Mouse (Mus musculus): ENCODE results near the gene Camk2b. TPM values are rescaled to one million over a fixed set of nuclear protein-coding genes. Genes with fewer than 3 reads are reported as not detected.

Gene Camk2b
- polyA plus RNA-seq, 1 experiment, result 6.2 TPM

GRCm38 (mm10) chr11:6064215-6065045 is 1.7 kb downstream of the Camk2b start:
- Histone ChIP-seq H3K4me1 (ENCODE audit: control insufficient read depth, insufficient read depth, low read length) (no peaks in the 10 kb centered on the region), H3K27ac (ENCODE audit: insufficient read depth, low read depth, low read length) (no peak overlapping the region), H3K27me3 (replicated peaks; ENCODE audit: control insufficient read depth, insufficient read depth, low read length) (peaks cover 2% of the 10 kb centered on the region; the same call in 1 of the 2 replicates), H3K36me3 (ENCODE audit: control insufficient read depth, insufficient read depth, low read length) (no peaks in the 10 kb centered on the region), H3K4me3 (ENCODE audit: insufficient read depth, low read depth, low read length) (no peak overlapping the region)
- 3% methylated on average over 30 of the region's 30 CpGs for WGBS
- TF ChIP-seq POLR2A (IDR thresholded peaks at IDR 0.05; ENCODE audit: low read depth, low read length) (no peak), CTCF (conservative IDR thresholded peaks at IDR 0.05; ENCODE audit: insufficient read depth, insufficient read length, low read depth, low read length) (no peak)
- DNase-seq, result no peak

GRCm38 (mm10) chr11:6063501-6064214 is 2.5 kb downstream of the Camk2b start:
- DNase-seq, result no peak
- Histone ChIP-seq H3K4me1 (ENCODE audit: control insufficient read depth, insufficient read depth, low read length) (no peaks in the 10 kb centered on the region), H3K27ac (ENCODE audit: insufficient read depth, low read depth, low read length) (no peak overlapping the region), H3K27me3 (replicated peaks; ENCODE audit: control insufficient read depth, insufficient read depth, low read length) (peaks cover 2% of the 10 kb centered on the region; the same call in 1 of the 2 replicates), H3K4me3 (ENCODE audit: insufficient read depth, low read depth, low read length) (no peak overlapping the region), H3K36me3 (ENCODE audit: control insufficient read depth, insufficient read depth, low read length) (no peaks in the 10 kb centered on the region)
- TF ChIP-seq CTCF (conservative IDR thresholded peaks at IDR 0.05; ENCODE audit: insufficient read depth, insufficient read length, low read depth, low read length), result no peak
- no peak for TF ChIP-seq POLR2A (IDR thresholded peaks at IDR 0.05; ENCODE audit: low read depth, low read length)
- 50% methylated on average over 17 of the region's 17 CpGs for WGBS

- Histone ChIP-seq H3K4me3 (ENCODE audit: insufficient read depth, low read depth, low read length) (no peak overlapping the region), H3K36me3 (ENCODE audit: control insufficient read depth, insufficient read depth, low read length) (no peaks in the 10 kb centered on the region), H3K27ac (ENCODE audit: insufficient read depth, low read depth, low read length) (no peak overlapping the region), H3K27me3 (replicated peaks; ENCODE audit: control insufficient read depth, insufficient read depth, low read length) (peaks cover 2% of the 10 kb centered on the region; the same call in 1 of the 2 replicates), H3K4me1 (ENCODE audit: control insufficient read depth, insufficient read depth, low read length) (no peaks in the 10 kb centered on the region)
- 85% methylated on average over 7 of the region's 7 CpGs for WGBS
- no peak for TF ChIP-seq POLR2A (IDR thresholded peaks at IDR 0.05; ENCODE audit: low read depth, low read length)
- TF ChIP-seq CTCF (conservative IDR thresholded peaks at IDR 0.05; ENCODE audit: insufficient read depth, insufficient read length, low read depth, low read length), result no peak
- no peak for DNase-seq
Measured at GRCm38 (mm10) chr11:6063065-6063464, 3.1 kb downstream of the Camk2b start.

GRCm38 (mm10) chr11:6062329-6062728 is 3.8 kb downstream of the Camk2b start:
- no peak for TF ChIP-seq CTCF (conservative IDR thresholded peaks at IDR 0.05; ENCODE audit: insufficient read depth, insufficient read length, low read depth, low read length)
- no peak for TF ChIP-seq POLR2A (IDR thresholded peaks at IDR 0.05; ENCODE audit: low read depth, low read length)
- H3K4me3 ChIP-seq (ENCODE audit: insufficient read depth, low read depth, low read length), result no peak overlapping the region
- DNase-seq, result no peak
- H3K27ac ChIP-seq (ENCODE audit: insufficient read depth, low read depth, low read length), result no peak overlapping the region
- H3K27me3 ChIP-seq (replicated peaks; ENCODE audit: control insufficient read depth, insufficient read depth, low read length), result peaks cover 2% of the 10 kb centered on the region; the same call in 1 of the 2 replicates
- H3K4me1 ChIP-seq (ENCODE audit: control insufficient read depth, insufficient read depth, low read length), result no peaks in the 10 kb centered on the region
- 89% methylated on average over 11 of the region's 11 CpGs for WGBS
- H3K36me3 ChIP-seq (ENCODE audit: control insufficient read depth, insufficient read depth, low read length), result no peaks in the 10 kb centered on the region

GRCm38 (mm10) chr11:6061891-6062290 is 4.3 kb downstream of the Camk2b start:
- peaks cover 2% of the 10 kb centered on the region; the same call in 1 of the 2 replicates for H3K27me3 ChIP-seq (replicated peaks; ENCODE audit: control insufficient read depth, insufficient read depth, low read length)
- no peaks in the 10 kb centered on the region for H3K4me1 ChIP-seq (ENCODE audit: control insufficient read depth, insufficient read depth, low read length)
- H3K4me3 ChIP-seq (ENCODE audit: insufficient read depth, low read depth, low read length), result no peak overlapping the region
- TF ChIP-seq POLR2A (IDR thresholded peaks at IDR 0.05; ENCODE audit: low read depth, low read length) (no peak), CTCF (conservative IDR thresholded peaks at IDR 0.05; ENCODE audit: insufficient read depth, insufficient read length, low read depth, low read length) (no peak)
- DNase-seq, result no peak
- H3K36me3 ChIP-seq (ENCODE audit: control insufficient read depth, insufficient read depth, low read length), result no peaks in the 10 kb centered on the region
- no peak overlapping the region for H3K27ac ChIP-seq (ENCODE audit: insufficient read depth, low read depth, low read length)
- WGBS, result 84% methylated on average over 5 of the region's 5 CpGs

- no peak overlapping the region for H3K27ac ChIP-seq (ENCODE audit: insufficient read depth, low read depth, low read length)
- H3K36me3 ChIP-seq (ENCODE audit: control insufficient read depth, insufficient read depth, low read length), result no peaks in the 10 kb centered on the region
- H3K4me3 ChIP-seq (ENCODE audit: insufficient read depth, low read depth, low read length), result no peak overlapping the region
- WGBS, result 92% methylated on average over 10 of the region's 10 CpGs
- no peaks in the 10 kb centered on the region for H3K4me1 ChIP-seq (ENCODE audit: control insufficient read depth, insufficient read depth, low read length)
- DNase-seq, result no peak
- no peak for TF ChIP-seq CTCF (conservative IDR thresholded peaks at IDR 0.05; ENCODE audit: insufficient read depth, insufficient read length, low read depth, low read length)
- TF ChIP-seq POLR2A (IDR thresholded peaks at IDR 0.05; ENCODE audit: low read depth, low read length), result no peak
- H3K27me3 ChIP-seq (replicated peaks; ENCODE audit: control insufficient read depth, insufficient read depth, low read length), result no peaks in the 10 kb centered on the region
Measured at GRCm38 (mm10) chr11:6059162-6059561, 7.0 kb downstream of the Camk2b start.

- Histone ChIP-seq H3K4me1 (ENCODE audit: control insufficient read depth, insufficient read depth, low read length) (no peaks in the 10 kb centered on the region), H3K27me3 (replicated peaks; ENCODE audit: control insufficient read depth, insufficient read depth, low read length) (no peaks in the 10 kb centered on the region), H3K4me3 (ENCODE audit: insufficient read depth, low read depth, low read length) (no peak overlapping the region), H3K36me3 (ENCODE audit: control insufficient read depth, insufficient read depth, low read length) (no peaks in the 10 kb centered on the region), H3K27ac (ENCODE audit: insufficient read depth, low read depth, low read length) (no peak overlapping the region)
- no peak for TF ChIP-seq CTCF (conservative IDR thresholded peaks at IDR 0.05; ENCODE audit: insufficient read depth, insufficient read length, low read depth, low read length)
- TF ChIP-seq POLR2A (IDR thresholded peaks at IDR 0.05; ENCODE audit: low read depth, low read length), result no peak
- WGBS, result 83% methylated on average over 8 of the region's 8 CpGs
- no peak for DNase-seq
Measured at GRCm38 (mm10) chr11:6053386-6053785, 12.8 kb downstream of the Camk2b start.
